Mouse (Mus musculus): ENCODE results near the gene Vdr.

- TF ChIP-seq CTCF (conservative IDR thresholded peaks at IDR 0.05; ENCODE audit: low read length) (no peak), NANOG (IDR thresholded peaks at IDR 0.05; ENCODE audit: borderline replicate concordance, low read length) (no peak), POU5F1 (IDR thresholded peaks at IDR 0.05; ENCODE audit: borderline replicate concordance, low read length) (no peak)
These were observed 99.1 kb downstream of the Vdr start for GRCm38 (mm10) chr15:97811307-97811706.
